Mouse (Mus musculus) ovary, postnatal 10 days (tissue): ENCODE data around the gene Zbtb34.

Source experiments
- DNase-seq: peaks from one replicate; pipeline ENCODE4 v3.0.0; 2022; ENCODE audit warnings: low spot score

The Zbtb34 gene

DNA sequence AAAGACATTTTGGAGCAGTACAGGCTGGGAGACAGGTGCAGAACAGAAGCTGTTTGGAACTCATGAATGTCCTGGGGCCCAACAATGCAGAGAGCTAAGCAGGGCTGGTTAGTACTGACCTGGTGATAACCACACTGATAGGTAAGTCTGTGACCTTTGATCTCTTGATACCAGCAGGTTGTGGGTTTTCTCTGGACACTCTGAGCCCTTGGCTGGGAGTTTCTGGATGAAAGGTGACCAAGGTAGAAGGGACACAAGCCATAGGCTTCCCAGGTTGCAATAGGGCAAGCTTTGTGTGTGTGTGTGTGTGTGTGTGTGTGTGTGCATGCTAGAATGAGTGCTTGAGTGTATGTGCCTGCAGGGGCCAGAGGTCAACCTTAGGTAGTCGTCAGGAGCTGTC, 15.7 kb upstream of the Zbtb34 start:
- DNase-seq, result no peak

DNA sequence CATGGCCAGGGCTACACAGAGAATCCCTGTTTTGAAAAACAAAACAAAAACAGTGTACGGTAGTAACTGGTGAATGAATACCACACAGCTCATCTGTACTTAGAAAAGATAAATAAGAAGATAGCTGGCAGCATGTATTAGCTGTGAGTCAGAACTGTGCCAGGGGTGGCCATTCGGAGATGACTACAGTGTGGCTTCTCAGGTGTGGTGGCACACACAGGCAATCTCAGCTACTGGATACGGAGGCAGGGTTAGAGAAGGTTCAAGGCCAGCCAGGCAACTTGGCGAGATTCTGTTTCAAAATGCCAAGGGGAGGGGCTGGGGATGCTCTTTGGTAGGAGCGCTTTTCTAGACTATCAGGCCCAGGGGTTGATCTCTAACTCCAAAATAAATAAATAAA, 14.6 kb upstream of the Zbtb34 start:
- no peak for DNase-seq

DNA sequence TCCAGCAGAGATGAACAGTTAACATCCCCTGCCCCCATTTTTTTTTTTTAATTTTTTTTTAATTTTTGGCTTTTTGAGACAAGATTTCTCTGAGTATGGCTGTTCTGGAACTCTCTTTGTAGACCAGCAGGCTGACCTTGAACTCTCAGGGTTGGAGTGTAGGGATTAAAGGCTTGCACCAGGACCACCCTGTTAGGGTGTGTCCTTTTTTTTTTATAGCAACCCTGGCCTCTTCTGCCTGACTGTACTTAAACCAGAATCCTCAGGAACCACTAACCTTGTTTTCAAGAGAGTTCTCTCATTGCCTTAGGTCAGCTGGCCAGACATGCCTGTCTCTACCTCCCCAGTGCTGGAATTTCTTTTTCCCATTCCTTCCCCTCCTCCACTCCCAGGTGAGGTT, 13.7 kb upstream of the Zbtb34 start:
- no peak for DNase-seq

DNA sequence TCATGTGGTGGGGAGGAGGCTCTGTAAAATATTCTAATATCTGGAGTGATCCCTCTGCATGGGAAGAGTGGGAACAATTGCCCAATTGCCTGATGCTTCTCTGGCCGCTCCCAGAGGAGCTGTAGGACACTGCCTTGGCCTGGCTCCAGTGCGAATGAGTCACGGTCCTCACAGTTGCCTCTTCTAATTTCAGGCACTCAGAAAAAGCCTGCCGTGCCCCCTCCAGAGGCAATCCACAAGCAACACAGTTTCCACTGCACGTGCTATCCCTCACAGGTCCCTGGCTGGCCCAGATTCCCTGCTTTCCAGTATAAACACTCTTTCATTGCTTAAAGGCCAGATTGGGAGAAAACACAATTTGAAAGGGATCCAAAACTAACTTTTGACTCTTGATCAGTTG, 13.2 kb upstream of the Zbtb34 start:
- no peak for DNase-seq

DNA sequence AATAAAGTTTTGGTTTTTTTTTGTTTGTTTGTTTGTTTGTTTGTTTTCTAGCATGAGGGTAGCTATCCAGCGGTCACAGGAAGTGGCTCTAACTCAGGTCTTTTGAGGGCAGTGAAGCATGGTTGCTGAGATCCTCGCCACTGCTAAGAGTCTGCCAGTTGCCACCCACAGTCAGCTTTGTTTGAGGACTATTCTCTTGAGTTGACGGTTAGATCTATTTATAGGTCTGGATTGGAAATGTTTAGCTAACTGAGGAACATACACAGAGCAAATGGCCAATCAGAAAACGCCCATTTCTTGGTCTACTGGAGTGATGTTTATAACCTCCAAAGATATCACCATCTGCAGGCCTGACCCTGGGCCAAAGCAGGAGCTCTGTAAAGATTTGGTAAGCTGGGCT, 11.6 kb upstream of the Zbtb34 start:
- DNase-seq, result no peak

DNA sequence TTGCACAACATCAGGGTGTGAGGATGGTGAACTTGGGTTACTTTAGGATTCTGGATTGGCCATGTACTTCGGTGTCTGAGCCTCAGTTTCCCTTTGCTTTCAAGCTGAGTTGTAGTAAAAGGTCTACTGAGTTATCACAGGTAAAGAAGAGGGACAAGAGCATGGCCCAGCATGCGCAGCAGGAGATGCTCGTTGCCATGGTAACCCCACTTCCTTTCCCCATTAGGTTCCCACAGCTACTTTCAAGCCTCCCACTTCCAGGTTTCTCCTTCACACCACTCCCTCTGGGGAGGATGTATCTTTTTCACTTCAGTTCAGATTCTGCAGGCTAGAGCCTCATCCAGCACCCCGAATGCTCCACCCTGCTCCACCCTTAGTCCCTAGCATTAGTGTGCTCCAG, 9.8 kb upstream of the Zbtb34 start:
- DNase-seq, result no peak

- no peak for DNase-seq
Observed at GRCm38 (mm10) chr2:33439980-33440670, 9.0 kb upstream of the Zbtb34 start.

GRCm38 (mm10) chr2:33439471-33439881, 8.4 kb upstream of the Zbtb34 start:
- DNase-seq, result no peak

DNA sequence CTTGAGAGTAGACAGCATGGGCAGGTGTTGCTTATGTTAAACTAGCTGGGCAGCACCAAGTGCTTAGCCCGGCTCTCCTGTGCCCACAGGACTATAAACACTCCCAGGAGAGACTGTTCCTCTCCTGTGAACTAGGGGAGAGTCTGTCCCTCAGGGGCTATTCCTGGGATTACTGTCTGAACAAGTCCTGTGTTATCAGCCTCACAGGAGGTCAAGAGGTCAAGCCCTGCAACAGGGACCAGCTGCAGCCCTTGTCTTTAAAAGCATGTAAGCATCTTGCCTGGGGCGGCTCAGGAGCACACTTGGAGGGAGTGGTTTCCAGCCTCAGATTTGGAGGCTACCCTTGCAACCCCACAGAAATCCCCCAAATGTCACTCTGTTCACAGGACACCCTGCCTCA, 7.3 kb upstream of the Zbtb34 start:
- DNase-seq, result no peak

DNA sequence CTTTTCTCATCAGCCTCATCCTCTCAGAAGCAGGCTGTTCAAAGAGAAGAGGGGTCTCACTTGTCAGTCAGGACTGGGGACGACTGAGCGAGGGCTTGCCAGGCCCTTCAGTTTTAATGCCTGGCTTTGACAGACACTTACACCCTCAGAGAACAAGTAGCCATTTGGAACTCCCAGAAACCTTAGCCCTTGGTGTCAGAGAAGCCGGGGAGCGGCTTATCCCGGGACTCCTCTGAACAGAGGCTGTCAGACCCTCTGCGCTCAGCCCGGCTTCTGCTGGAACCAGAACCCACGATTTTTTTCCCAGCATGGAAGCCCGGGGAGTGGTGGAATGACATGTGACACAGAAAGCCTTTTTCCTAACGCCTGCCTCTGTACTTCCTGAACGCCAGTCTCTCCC, 6.1 kb upstream of the Zbtb34 start:
- no peak for DNase-seq

GRCm38 (mm10) chr2:33436035-33436580, 5.0 kb upstream of the Zbtb34 start:
- DNase-seq, result no peak

DNA sequence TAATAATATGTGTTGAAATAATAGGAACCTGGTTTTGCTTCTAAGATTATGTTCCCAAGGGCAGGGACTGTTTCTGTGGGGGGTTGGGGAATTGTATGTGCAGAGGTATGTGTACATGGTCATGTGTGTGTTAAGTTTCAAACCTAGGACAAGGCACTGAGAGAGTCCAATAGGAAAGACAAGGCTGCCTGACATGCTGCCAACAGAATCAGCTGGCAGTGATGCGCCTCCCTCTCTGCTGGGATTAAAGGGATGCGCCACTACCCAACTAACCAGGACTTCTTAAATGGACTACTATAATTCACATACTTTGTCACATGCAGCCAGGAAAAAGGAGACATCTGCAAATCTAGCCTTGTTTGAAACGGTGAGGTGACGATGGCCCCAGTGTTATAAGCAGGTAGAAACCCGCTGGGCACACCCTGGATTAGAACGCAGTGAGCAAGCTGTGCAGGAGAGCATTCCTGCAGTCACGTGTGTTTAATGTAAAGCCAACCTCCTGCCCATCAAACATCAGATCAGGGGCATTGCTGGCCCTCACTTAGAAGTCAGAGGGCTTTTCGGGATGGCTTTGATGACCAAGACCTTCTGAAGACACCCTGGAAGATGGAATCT, 4.0 kb upstream of the Zbtb34 start:
- no peak for DNase-seq

GRCm38 (mm10) chr2:33432877-33433276, 1.8 kb upstream of the Zbtb34 start:
- no peak for DNase-seq

DNA sequence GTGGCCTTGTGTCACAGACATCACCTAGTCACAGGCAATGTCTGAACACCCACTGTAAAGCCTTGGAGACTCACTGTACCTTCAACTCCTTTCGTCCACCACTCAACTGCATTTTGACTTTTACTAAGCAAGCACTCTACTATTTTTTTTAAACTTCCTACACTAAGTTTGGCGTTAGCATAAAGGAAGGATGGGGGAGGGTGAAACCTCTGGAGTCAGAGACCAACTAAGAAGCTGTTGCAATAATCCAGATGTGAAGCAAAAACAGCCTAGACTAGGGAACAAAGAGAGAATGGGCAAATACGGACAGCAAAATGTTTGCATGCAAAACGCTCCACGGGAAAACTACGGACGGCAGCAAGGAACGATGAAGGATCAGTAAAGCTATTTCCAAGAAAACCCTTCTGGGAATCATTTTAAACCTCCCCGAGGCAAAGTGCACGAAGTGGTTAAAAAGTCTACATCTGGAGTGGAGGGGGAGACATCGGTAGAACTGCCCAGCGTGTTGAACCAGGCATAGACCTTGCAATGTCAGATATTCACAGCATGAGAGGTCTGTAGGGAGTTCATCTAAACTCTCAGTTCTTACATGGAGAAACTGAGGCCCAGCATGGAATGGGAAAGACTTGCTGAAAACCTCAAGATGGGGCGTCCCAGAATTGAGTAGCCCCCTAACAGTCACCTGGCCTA, 898 bp downstream of the Zbtb34 start:
- DNase-seq, result no peak

GRCm38 (mm10) chr2:33429339-33429738, 1.8 kb downstream of the Zbtb34 start:
- no peak for DNase-seq

DNA sequence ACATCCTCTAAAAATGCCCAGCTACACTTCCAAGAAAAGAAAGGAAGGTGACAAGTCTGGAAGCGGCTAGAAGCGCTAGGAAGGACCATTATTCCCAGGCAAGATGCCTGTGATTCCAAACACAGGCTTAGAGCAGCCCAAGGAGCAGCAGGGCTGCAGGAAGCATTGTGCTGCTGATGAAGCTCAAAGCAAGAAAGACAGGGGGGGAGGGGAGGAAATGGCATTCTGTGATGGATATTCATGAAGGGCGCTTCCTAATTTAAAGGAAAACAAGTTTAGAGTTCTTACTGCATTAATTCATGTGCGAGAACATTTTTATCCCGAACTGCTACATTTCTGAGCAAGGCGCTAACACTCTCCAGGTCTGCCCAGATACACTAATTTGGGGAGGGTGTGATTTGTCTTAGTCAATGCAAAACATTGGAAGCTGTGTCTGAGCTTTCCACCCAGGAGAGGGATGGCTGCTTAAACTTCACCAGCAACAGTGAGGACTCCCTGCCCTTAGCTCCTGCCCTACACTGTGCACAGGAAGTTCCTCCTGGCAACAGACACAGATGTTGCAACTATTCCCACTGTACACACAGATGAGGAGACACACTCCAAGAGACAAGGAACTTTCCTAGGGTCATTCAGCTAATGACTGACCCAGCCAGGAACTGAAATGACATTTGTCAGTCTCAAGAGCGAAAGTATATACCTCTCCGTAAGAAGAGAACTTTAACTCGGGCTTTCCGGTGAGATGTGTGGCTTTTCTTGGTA, 4.3 kb downstream of the Zbtb34 start:
- no peak for DNase-seq

- no peak for DNase-seq
Observed at GRCm38 (mm10) chr2:33417454-33417853, 13.7 kb downstream of the Zbtb34 start.

- no peak for DNase-seq
Observed at GRCm38 (mm10) chr2:33414019-33414418, 17.1 kb downstream of the Zbtb34 start.

- DNase-seq, result no peak
Observed at GRCm38 (mm10) chr2:33412111-33412510, 19.0 kb downstream of the Zbtb34 start.

GRCm38 (mm10) chr2:33403511-33404003, 27.6 kb downstream of the Zbtb34 start:
- DNase-seq, result no peak

DNA sequence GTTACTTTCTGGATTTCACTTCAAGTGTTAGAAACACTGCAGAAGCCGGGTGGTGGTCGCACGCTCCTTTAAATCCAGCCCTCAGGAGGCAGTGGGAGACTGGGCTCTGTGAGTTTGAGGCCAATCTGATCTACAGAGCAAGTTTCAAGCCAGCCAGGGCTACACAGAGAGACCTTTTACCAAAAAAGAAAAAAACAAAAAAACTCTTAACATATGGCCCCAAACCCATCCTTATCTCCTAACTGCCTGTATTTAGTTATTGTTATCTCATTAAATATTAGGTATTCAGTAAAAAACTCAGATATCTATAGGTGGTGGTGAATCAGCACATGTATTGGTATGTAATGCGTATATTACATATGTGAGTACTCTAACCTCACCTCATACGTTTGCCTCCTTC, 28.5 kb downstream of the Zbtb34 start:
- DNase-seq, result no peak

- DNase-seq, result peak; percentile 31
Observed at GRCm38 (mm10) chr2:33402236-33402635, 28.9 kb downstream of the Zbtb34 start.
